Mouse (Mus musculus) midbrain, postnatal 0 days (tissue): ENCODE data around the gene Prr15. TPM values are rescaled to one million over a fixed set of nuclear protein-coding genes. Genes with fewer than 3 reads are reported as not detected.

ENCODE experiments used
- ATAC-seq: fragments of 200-750 bp; cut with Nextera tagmentation; 2 replicates; pipeline ENCODE4 v1.8.0; 2017; ENCODE audit warnings: moderate number of reproducible peaks, mild to moderate bottlenecking, moderate TSS enrichment, moderate library complexity; ENCODE audit not compliant: low FRiP score
- DNase-seq: peaks from one replicate; pipeline ENCODE4 v3.0.0-alpha.2; 2015; ENCODE audit warnings: low spot score
- H3K27ac ChIP-seq: fragments of 300-500 bp; sonication (generic); 2 replicates; pipeline ENCODE4 v1.5.1; 2014; ENCODE audit warnings: low read depth, mild to moderate bottlenecking, low read length, mixed read lengths
- H3K27me3 ChIP-seq: fragments of 300-500 bp; sonication (generic); 2 replicates; pipeline ENCODE4 v1.6.1; 2014; ENCODE audit warnings: low read length, control low read depth, mixed read lengths; ENCODE audit not compliant: insufficient read depth
- H3K36me3 ChIP-seq: fragments of 300-500 bp; sonication (generic); 2 replicates; pipeline ENCODE4 v1.6.1; 2014; ENCODE audit warnings: low read length, control low read depth, mixed read lengths; ENCODE audit not compliant: insufficient read depth
- H3K4me1 ChIP-seq: fragments of 300-500 bp; sonication (generic); 2 replicates; pipeline ENCODE4 v1.6.1; 2014; ENCODE audit warnings: mild to moderate bottlenecking, control low read depth, antibody characterized with exemption, low read length, mixed read lengths; ENCODE audit not compliant: insufficient read depth
- H3K4me2 ChIP-seq: fragments of 300-500 bp; sonication (generic); 2 replicates; pipeline ENCODE4 v1.6.1; 2014; ENCODE audit warnings: low read depth, mild to moderate bottlenecking, low read length, mixed read lengths; ENCODE audit not compliant: poor library complexity, severe bottlenecking
- H3K4me3 ChIP-seq: fragments of 300-500 bp; sonication (generic); 2 replicates; pipeline ENCODE4 v1.5.1; 2014; ENCODE audit warnings: low read depth, mild to moderate bottlenecking, low read length, moderate library complexity
- H3K9ac ChIP-seq: fragments of 300-500 bp; sonication (generic); replicated peaks from 2 replicates; pipeline ENCODE4 v1.6.1; 2014; ENCODE audit warnings: mild to moderate bottlenecking, low read length, moderate library complexity, mixed read lengths; ENCODE audit not compliant: poor library complexity, severe bottlenecking
- H3K9me3 ChIP-seq: fragments of 300-500 bp; sonication (generic); 2 replicates; pipeline ENCODE4 v1.6.1; 2016; ENCODE audit warnings: low read length, control low read depth
- CTCF ChIP-seq: IDR thresholded peaks from 2 replicates; pipeline ENCODE4 v1.5.1; 2016; ENCODE audit warnings: antibody characterized with exemption, mild to moderate bottlenecking
- WGBS: fragments of 180-500 bp; shearing (Covaris S2); extraction: QIAGEN DNeasy Blood & Tissue Kit; methylation state at CpG from one replicate; pipeline ENCODE4 v1.1.7; 2014; 5-methylcytosine and 5-hydroxymethylcytosine counted together
- polyA plus RNA-seq: library from polyadenylated mRNA; unstranded; fragments of >200 nt; fragmentation: Nextera tagmentation; extraction: Ambion mirVana; gene quantifications from 2 replicates; pipeline ENCODE4 v1.2.1, GENCODE M21; 2015
- total RNA-seq: library from RNA; depleted of rRNA; stranded (reverse); fragments of >200 nt; gene quantifications from 2 replicates; pipeline ENCODE4 v1.2.3, GENCODE M21; 2014

Prr15 gene
- total and polyA plus RNA-seq, 2 experiments from 2014 or later, result 1.8 to 2.1 TPM

- H3K4me2 ChIP-seq, result no peak overlapping the region
- no peak overlapping the region for H3K9ac ChIP-seq
- H3K27ac ChIP-seq, result no peak overlapping the region
- no peaks in the 10 kb centered on the region for H3K9me3 ChIP-seq
- no peaks in the 10 kb centered on the region for H3K27me3 ChIP-seq
- H3K4me3 ChIP-seq, result no peak overlapping the region
- 60% methylated on average over 14 of the region's 14 CpGs for WGBS
- DNase-seq (no peak), ATAC-seq (no peak)
- TF ChIP-seq CTCF, result no peak
- H3K36me3 ChIP-seq, result no peaks in the 10 kb centered on the region
- H3K4me1 ChIP-seq, result no peaks in the 10 kb centered on the region
Observed at GRCm38 (mm10) chr6:54352931-54353690, 27.5 kb downstream of the Prr15 start.

- H3K9me3 ChIP-seq, result no peaks in the 10 kb centered on the region
- WGBS, result 93% methylated on average over 5 of the region's 5 CpGs
- ATAC-seq, result no peak
- H3K9ac ChIP-seq, result no peak overlapping the region
- DNase-seq, result no peak
- no peak for TF ChIP-seq CTCF
- H3K4me3 ChIP-seq, result no peak overlapping the region
- H3K4me1 ChIP-seq, result no peaks in the 10 kb centered on the region
- no peaks in the 10 kb centered on the region for H3K36me3 ChIP-seq
- H3K4me2 ChIP-seq, result no peak overlapping the region
- no peak overlapping the region for H3K27ac ChIP-seq
- no peaks in the 10 kb centered on the region for H3K27me3 ChIP-seq
Observed at GRCm38 (mm10) chr6:54353698-54354097, 28.1 kb downstream of the Prr15 start.

GRCm38 (mm10) chr6:54355626-54356025, 30.0 kb downstream of the Prr15 start:
- ATAC-seq, result no peak
- 80% methylated on average over 6 of the region's 6 CpGs for WGBS

DNA sequence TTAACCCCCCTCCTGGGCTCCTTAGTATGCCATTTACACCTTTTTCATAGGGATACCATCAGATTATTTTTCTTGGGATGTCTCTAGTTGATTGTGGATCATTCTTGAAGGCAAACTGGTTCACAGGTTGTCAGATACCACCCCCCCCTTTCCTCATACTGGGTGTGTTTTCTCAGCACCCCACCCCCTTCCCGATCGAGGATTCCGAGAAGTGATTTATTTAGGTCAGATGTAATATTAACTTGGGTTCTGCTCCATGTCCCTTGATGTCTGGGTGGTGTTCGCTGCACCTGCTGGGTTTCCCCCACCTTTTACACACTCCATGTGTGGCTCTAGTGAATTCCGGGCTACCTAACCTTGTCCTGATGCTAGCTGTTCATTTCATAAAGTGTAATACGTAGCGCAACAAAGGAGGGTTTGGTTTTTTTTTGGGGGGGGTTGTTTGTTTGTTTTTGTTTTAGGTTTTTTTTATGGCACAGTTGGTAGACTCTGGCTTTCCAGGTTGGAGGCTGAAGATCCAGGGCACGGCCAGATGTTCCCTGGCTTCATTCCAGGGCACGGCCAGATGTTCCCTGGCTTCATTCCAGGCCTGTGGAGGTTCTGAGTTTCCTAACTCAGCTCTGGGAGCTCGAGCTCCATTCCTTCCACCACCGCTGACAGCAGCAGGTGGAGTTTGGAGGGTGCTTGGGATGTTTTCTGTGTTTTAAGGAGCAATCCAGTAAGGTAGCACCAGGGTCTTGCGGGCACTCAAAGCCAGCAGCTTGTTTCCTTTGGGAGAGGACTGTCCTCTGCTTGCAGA, 37.1 kb downstream of the Prr15 start:
- 0 out of 2 replicates have a peak, but pooled peaks cover 4% of the 10 kb centered on the region for H3K27me3 ChIP-seq
- no peak overlapping the region for H3K4me3 ChIP-seq
- TF ChIP-seq CTCF, result no peak
- H3K9me3 ChIP-seq, result no peaks in the 10 kb centered on the region
- ATAC-seq (no peak), DNase-seq (no peak)
- H3K4me2 ChIP-seq, result no peak overlapping the region
- 86% methylated on average over 12 of the region's 12 CpGs for WGBS
- H3K4me1 ChIP-seq, result no peaks in the 10 kb centered on the region
- no peaks in the 10 kb centered on the region for H3K36me3 ChIP-seq
- no peak overlapping the region for H3K9ac ChIP-seq
- H3K27ac ChIP-seq, result no peak overlapping the region

More at GRCm38 (mm10) chr6:54355626-54356025, 30.0 kb downstream of the Prr15 start:
- H3K36me3 ChIP-seq, result no peaks in the 10 kb centered on the region
- H3K9me3 ChIP-seq, result no peaks in the 10 kb centered on the region
- H3K27ac ChIP-seq, result no peak overlapping the region
- no peak for DNase-seq
- TF ChIP-seq CTCF, result no peak
- H3K4me3 ChIP-seq, result no peak overlapping the region
- no peak overlapping the region for H3K4me2 ChIP-seq
- no peaks in the 10 kb centered on the region for H3K27me3 ChIP-seq
- no peak overlapping the region for H3K9ac ChIP-seq
- no peaks in the 10 kb centered on the region for H3K4me1 ChIP-seq

GRCm38 (mm10) chr6:54364406-54365136, 38.9 kb downstream of the Prr15 start:
- Histone ChIP-seq H3K4me2 (no peak overlapping the region), H3K4me1 (no peaks in the 10 kb centered on the region), H3K9ac (no peak overlapping the region), H3K27ac (no peak overlapping the region), H3K36me3 (no peaks in the 10 kb centered on the region), H3K9me3 (no peaks in the 10 kb centered on the region), H3K4me3 (no peak overlapping the region), H3K27me3 (0 out of 2 replicates have a peak, but pooled peaks cover 4% of the 10 kb centered on the region)
- TF ChIP-seq CTCF, result no peak
- no peak for ATAC-seq
- no peak for DNase-seq
- 58% methylated on average over 12 of the region's 12 CpGs for WGBS
